In genomic region chr10:21222104-21223034, GRCm38 (mm10) we compare ENCODE assay signal across 17 mouse cellular contexts.
DNase-seq lines count a peak whose midpoint lies in the region; ATAC-seq and TF ChIP-seq lines count a peak whose summit lies in the region.
"Had no signal": no experiment of that assay in that cellular context is flagged by ENCODE, and none has a peak within 500 bp of the region (broad histone marks: within the 10 kb centered on the region; RNA-seq: fewer than 3 reads in every experiment).

No protein-coding gene starts in this region.

- TF ChIP-seq CTCF in kidney, adult 2 months (conservative IDR thresholded peaks at IDR 0.05; ENCODE audit: insufficient read depth, insufficient read length, low read depth, low read length): no peak
- no peak for TF ChIP-seq CTCF in brain, embryonic 14.5 days (IDR thresholded peaks at IDR 0.05; ENCODE audit: borderline replicate concordance, extremely low read depth, insufficient read depth, insufficient read length)
- TF ChIP-seq CTCF in liver, embryonic 14.5 days (IDR thresholded peaks at IDR 0.05; ENCODE audit: low read depth): no peak
- TF ChIP-seq CTCF in intestine, postnatal 0 days (IDR thresholded peaks at IDR 0.05; ENCODE audit: low read depth): no peak

- no peaks in the 10 kb centered on the region for H3K36me3 ChIP-seq in kidney, adult 2 months (ENCODE audit: control insufficient read depth, insufficient read depth, low read length)
- H3K36me3 ChIP-seq in kidney, embryonic 16.5 days (ENCODE audit: insufficient read depth, low read length): no peaks in the 10 kb centered on the region
- no peaks in the 10 kb centered on the region for H3K36me3 ChIP-seq in liver, embryonic 14.5 days (replicated peaks; ENCODE audit: control insufficient read depth, insufficient read depth, low read depth)
- H3K36me3 ChIP-seq in intestine, postnatal 0 days (ENCODE audit: control insufficient read depth, insufficient read depth): no peaks in the 10 kb centered on the region
- H3K36me3 ChIP-seq in neural tube, embryonic 15.5 days: no peaks in the 10 kb centered on the region
- H3K36me3 ChIP-seq: forebrain, embryonic 15.5 days; heart, embryonic 12.5 days; lung, embryonic 15.5 days had no signal

- H3K4me1 ChIP-seq in kidney, adult 2 months (ENCODE audit: control insufficient read depth, insufficient read depth, low read length): no peaks in the 10 kb centered on the region
- H3K4me1 ChIP-seq in kidney, embryonic 16.5 days (ENCODE audit: insufficient read depth, low read length): no peaks in the 10 kb centered on the region
- H3K4me1 ChIP-seq in liver, embryonic 14.5 days (replicated peaks; ENCODE audit: control insufficient read depth in 2 of 2, insufficient read depth in 2 of 2, low read length in 1 of 2): peaks cover 28 to 31% of the 10 kb centered on the region in 2 experiments
- H3K4me1 ChIP-seq in intestine, postnatal 0 days (replicated peaks; ENCODE audit: control insufficient read depth, insufficient read depth, low read length): no peaks in the 10 kb centered on the region
- H3K4me1 ChIP-seq in neural tube, embryonic 15.5 days: no peaks in the 10 kb centered on the region
- H3K4me1 ChIP-seq: forebrain, embryonic 15.5 days; heart, embryonic 12.5 days; lung, embryonic 15.5 days had no signal

- no peak for TF ChIP-seq EP300 in liver, embryonic 14.5 days (IDR thresholded peaks at IDR 0.05; ENCODE audit: low read depth)

- H3K27me3 ChIP-seq in kidney, adult 2 months (replicated peaks; ENCODE audit: control insufficient read depth, insufficient read depth, low read length): no peaks in the 10 kb centered on the region
- H3K27me3 ChIP-seq in kidney, embryonic 16.5 days (ENCODE audit: insufficient read depth, low read length): no peaks in the 10 kb centered on the region
- H3K27me3 ChIP-seq in liver, embryonic 14.5 days (ENCODE audit: control insufficient read depth, insufficient read depth, low read length): no peaks in the 10 kb centered on the region
- no peaks in the 10 kb centered on the region for H3K27me3 ChIP-seq in intestine, postnatal 0 days (replicated peaks; ENCODE audit: control insufficient read depth, insufficient read depth, low read length)
- no peaks in the 10 kb centered on the region for H3K27me3 ChIP-seq in neural tube, embryonic 15.5 days (replicated peaks)
- H3K27me3 ChIP-seq: forebrain, embryonic 15.5 days; heart, embryonic 12.5 days; lung, embryonic 15.5 days; megakaryocyte, embryonic 14.5 days had no signal

- no peak overlapping the region for H3K9ac ChIP-seq in kidney, embryonic 16.5 days (replicated peaks; ENCODE audit: low read length)
- no peak overlapping the region for H3K9ac ChIP-seq in liver, embryonic 14.5 days (replicated peaks)
- no peak overlapping the region for H3K9ac ChIP-seq in intestine, postnatal 0 days (ENCODE audit: low read depth, low read length)
- H3K9ac ChIP-seq in neural tube, embryonic 15.5 days (replicated peaks): no peak overlapping the region
- H3K9ac ChIP-seq: forebrain, embryonic 15.5 days; heart, embryonic 12.5 days; lung, embryonic 15.5 days had no signal

- 62% methylated on average over 9 of the region's 9 CpGs for WGBS in kidney, adult 2 months
- 63% methylated on average over 9 of the region's 9 CpGs for WGBS in kidney, embryonic 16.5 days
- 46% methylated on average over 9 of the region's 9 CpGs for WGBS in liver, embryonic 14.5 days (ENCODE audit: insufficient replicate concordance)
- 68% methylated on average over 9 of the region's 9 CpGs for WGBS in intestine, postnatal 0 days
- 59% methylated on average over 9 of the region's 9 CpGs for WGBS in neural tube, embryonic 15.5 days

- H3K4me2 ChIP-seq in kidney, embryonic 16.5 days (replicated peaks; ENCODE audit: low read depth, low read length): no peak overlapping the region
- peak overlapping the region; percentile 23; the same call in 1 of the 2 replicates for H3K4me2 ChIP-seq in liver, embryonic 14.5 days (ENCODE audit: low read depth)
- H3K4me2 ChIP-seq in intestine, postnatal 0 days (replicated peaks; ENCODE audit: low read depth): no peak overlapping the region
- H3K4me2 ChIP-seq in neural tube, embryonic 15.5 days: no peak overlapping the region
- H3K4me2 ChIP-seq: forebrain, embryonic 15.5 days; heart, embryonic 12.5 days; lung, embryonic 15.5 days had no signal

- ATAC-seq in kidney, embryonic 16.5 days (ENCODE audit: low FRiP score, low TSS enrichment): no peak
- peak; percentile 15 for ATAC-seq in CD4-positive, CD25-positive, alpha-beta regulatory T cell, adult 4 months
- no peak for ATAC-seq in liver, embryonic 14.5 days (ENCODE audit: insufficient read depth)
- ATAC-seq in intestine, postnatal 0 days: no peak
- no peak for ATAC-seq in megakaryocyte progenitor cell, adult 5-6 weeks (replicated peaks; ENCODE audit: poor library complexity)
- no peak for ATAC-seq in neural tube, embryonic 15.5 days (ENCODE audit: low FRiP score)
- ATAC-seq: forebrain, embryonic 15.5 days had no signal

- peak; percentile 29 for DNase-seq in kidney, adult 2 months
- DNase-seq in brain, embryonic 14.5 days (ENCODE audit: low read depth): peak; percentile 37
- DNase-seq in liver, embryonic 14.5 days (ENCODE audit: low read depth in 3 of 3, low spot score in 3 of 3): no peak
- DNase-seq: adrenal gland, postnatal 36 days; cerebellum, adult 11 months; gastrocnemius, postnatal 14 days had no signal

- no peak overlapping the region for H3K4me3 ChIP-seq in kidney, adult 2 months (ENCODE audit: insufficient read depth, low read depth, low read length)
- H3K4me3 ChIP-seq in kidney, embryonic 16.5 days (ENCODE audit: low read length): no peak overlapping the region
- no peak overlapping the region for H3K4me3 ChIP-seq in liver, embryonic 14.5 days (ENCODE audit: insufficient read depth in 1 of 2, low read depth in 2 of 2, low read length in 2 of 2)
- no peak overlapping the region for H3K4me3 ChIP-seq in intestine, postnatal 0 days (ENCODE audit: low read depth, low read length)
- H3K4me3 ChIP-seq in neural tube, embryonic 15.5 days (replicated peaks): no peak overlapping the region
- H3K4me3 ChIP-seq: forebrain, embryonic 15.5 days; heart, embryonic 12.5 days; left cerebral cortex, adult 2 months; lung, embryonic 15.5 days; megakaryocyte, embryonic 14.5 days had no signal

- TF ChIP-seq POLR2A in kidney, adult 2 months (IDR thresholded peaks at IDR 0.05; ENCODE audit: low read depth, low read length): no peak
- no peak for TF ChIP-seq POLR2A in brain, embryonic 14.5 days (IDR thresholded peaks at IDR 0.05; ENCODE audit: borderline replicate concordance, extremely low read depth, insufficient read depth, insufficient read length, poor library complexity, severe bottlenecking)

- no peaks in the 10 kb centered on the region for H3K9me3 ChIP-seq in kidney, embryonic 16.5 days (ENCODE audit: low read length)
- no peaks in the 10 kb centered on the region for H3K9me3 ChIP-seq in liver, embryonic 14.5 days (ENCODE audit: control insufficient read depth, low read length)
- no peaks in the 10 kb centered on the region for H3K9me3 ChIP-seq in intestine, postnatal 0 days (ENCODE audit: control insufficient read depth)
- no peaks in the 10 kb centered on the region for H3K9me3 ChIP-seq in neural tube, embryonic 15.5 days (replicated peaks)
- H3K9me3 ChIP-seq: forebrain, embryonic 15.5 days; heart, embryonic 12.5 days; lung, embryonic 15.5 days had no signal

- no peak overlapping the region for H3K27ac ChIP-seq in kidney, adult 2 months (ENCODE audit: insufficient read depth, low read depth, low read length)
- no peak overlapping the region for H3K27ac ChIP-seq in kidney, embryonic 16.5 days (ENCODE audit: low read length)
- peak overlapping the region; percentile 71 for H3K27ac ChIP-seq in liver, embryonic 14.5 days
- H3K27ac ChIP-seq in intestine, postnatal 0 days (ENCODE audit: low read depth, low read length): no peak overlapping the region
- no peak overlapping the region for H3K27ac ChIP-seq in neural tube, embryonic 15.5 days (replicated peaks)
- H3K27ac ChIP-seq: forebrain, embryonic 15.5 days; kidney, postnatal 0 days; left cerebral cortex, adult 2 months; lung, embryonic 15.5 days had no signal

Comparison
In these comparisons a context has a peak if more than half of its experiments do, and no peak if none do; other contexts are left out.
1. DNase-seq: peak in kidney, adult 2 months (single experiment) and brain, embryonic 14.5 days (single experiment); none in liver, embryonic 14.5 days (0 of 3).